Mouse (Mus musculus): ENCODE results near the gene Asb7. TPM values are rescaled to one million over a fixed set of nuclear protein-coding genes. Genes with fewer than 3 reads are reported as not detected.

Gene Asb7
- polyA plus RNA-seq, 1 experiment from 2014 or later: 14.6 TPM

GRCm38 (mm10) chr7:66702721-66703120, 13.3 kb upstream of the Asb7 start:
- Histone ChIP-seq H3K4me2 (no peak overlapping the region), H3K9me3 (replicated peaks) (no peaks in the 10 kb centered on the region), H3K4me1 (replicated peaks) (no peaks in the 10 kb centered on the region), H3K9ac (no peak overlapping the region), H3K27ac (ENCODE audit: poor library complexity, severe bottlenecking) (no peak overlapping the region), H3K36me3 (peaks cover 35% of the 10 kb centered on the region), H3K4me3 (no peak overlapping the region), H3K27me3 (replicated peaks) (no peaks in the 10 kb centered on the region)
- ATAC-seq (ENCODE audit: insufficient number of reproducible peaks, low FRiP score): no peak
- WGBS: 80% methylated on average over 7 of the region's 7 CpGs

- Histone ChIP-seq H3K27me3 (replicated peaks) (no peaks in the 10 kb centered on the region), H3K9me3 (replicated peaks) (no peaks in the 10 kb centered on the region), H3K9ac (no peak overlapping the region), H3K4me3 (no peak overlapping the region), H3K4me2 (no peak overlapping the region), H3K27ac (ENCODE audit: poor library complexity, severe bottlenecking) (no peak overlapping the region), H3K36me3 (peaks cover 8% of the 10 kb centered on the region), H3K4me1 (replicated peaks) (peaks cover 12% of the 10 kb centered on the region; the same call in 1 of the 2 replicates)
- WGBS: 46% methylated on average over 7 of the region's 7 CpGs
- no peak for ATAC-seq (ENCODE audit: insufficient number of reproducible peaks, low FRiP score)
Observed at GRCm38 (mm10) chr7:66694467-66694866, 5.1 kb upstream of the Asb7 start.

GRCm38 (mm10) chr7:66689620-66690360, 394 bp upstream of the Asb7 start, which contains the start of gene Lins1:
Gene Lins1, plus strand, starts transcription at chr7:66689889.
- peak; percentile 98 for ATAC-seq (ENCODE audit: insufficient number of reproducible peaks, low FRiP score)
- peak within 1 kb of the TSS; percentile 63 for H3K27ac ChIP-seq (ENCODE audit: poor library complexity, severe bottlenecking)
- no peaks in the 10 kb centered on the region for H3K9me3 ChIP-seq (replicated peaks)
- peak within 1 kb of the TSS; percentile 97 for H3K4me2 ChIP-seq
- H3K27me3 ChIP-seq (replicated peaks): no peaks in the 10 kb centered on the region
- under 1% methylated on average over 51 of the region's 52 CpGs for WGBS
- H3K9ac ChIP-seq: peak within 1 kb of the TSS; percentile 88
- peak within 1 kb of the TSS; percentile 78 for H3K4me3 ChIP-seq
- peaks cover 15% of the 10 kb centered on the region for H3K4me1 ChIP-seq (replicated peaks)
- H3K36me3 ChIP-seq: peaks cover 10% of the 10 kb centered on the region

GRCm38 (mm10) chr7:66688721-66689120, 675 bp downstream of the Asb7 start:
- H3K9ac ChIP-seq: peak overlapping the region; percentile 88
- H3K27ac ChIP-seq (ENCODE audit: poor library complexity, severe bottlenecking): peak overlapping the region; percentile 40; the same call in 1 of the 2 replicates
- H3K36me3 ChIP-seq: peaks cover 12% of the 10 kb centered on the region
- no peaks in the 10 kb centered on the region for H3K9me3 ChIP-seq (replicated peaks)
- peaks cover 10% of the 10 kb centered on the region for H3K4me1 ChIP-seq (replicated peaks)
- H3K4me2 ChIP-seq: peak overlapping the region; percentile 97
- H3K4me3 ChIP-seq: peak overlapping the region; percentile 78
- 2% methylated on average over 5 of the region's 5 CpGs for WGBS
- no peak for ATAC-seq (ENCODE audit: insufficient number of reproducible peaks, low FRiP score)
- no peaks in the 10 kb centered on the region for H3K27me3 ChIP-seq (replicated peaks)

- Histone ChIP-seq H3K36me3 (peaks cover 65% of the 10 kb centered on the region), H3K27ac (ENCODE audit: poor library complexity, severe bottlenecking) (no peak overlapping the region), H3K4me1 (replicated peaks) (no peaks in the 10 kb centered on the region), H3K9me3 (replicated peaks) (no peaks in the 10 kb centered on the region), H3K27me3 (replicated peaks) (no peaks in the 10 kb centered on the region), H3K4me3 (no peak overlapping the region), H3K4me2 (no peak overlapping the region), H3K9ac (no peak overlapping the region)
- WGBS: 87% methylated on average over 5 of the region's 5 CpGs
- ATAC-seq (ENCODE audit: insufficient number of reproducible peaks, low FRiP score): no peak
Observed at GRCm38 (mm10) chr7:66682119-66682863, 7.1 kb downstream of the Asb7 start.

- no peak for ATAC-seq (ENCODE audit: insufficient number of reproducible peaks, low FRiP score)
- WGBS: 86% methylated on average over 2 of the region's 2 CpGs
- peaks cover 7% of the 10 kb centered on the region for H3K4me1 ChIP-seq (replicated peaks)
Observed at GRCm38 (mm10) chr7:66675800-66676199, 13.6 kb downstream of the Asb7 start.

GRCm38 (mm10) chr7:66667064-66667463, 22.3 kb downstream of the Asb7 start:
- H3K4me3 ChIP-seq: no peak overlapping the region
- no peak for ATAC-seq (ENCODE audit: insufficient number of reproducible peaks, low FRiP score)

More at GRCm38 (mm10) chr7:66675800-66676199, 13.6 kb downstream of the Asb7 start:
- no peak overlapping the region for H3K27ac ChIP-seq (ENCODE audit: poor library complexity, severe bottlenecking)
- H3K36me3 ChIP-seq: peaks cover 85% of the 10 kb centered on the region
- H3K4me3 ChIP-seq: no peak overlapping the region
- H3K9ac ChIP-seq: no peak overlapping the region
- H3K27me3 ChIP-seq (replicated peaks): no peaks in the 10 kb centered on the region
- no peak overlapping the region for H3K4me2 ChIP-seq
- no peaks in the 10 kb centered on the region for H3K9me3 ChIP-seq (replicated peaks)

GRCm38 (mm10) chr7:66663548-66663947, 25.8 kb downstream of the Asb7 start:
- no peaks in the 10 kb centered on the region for H3K27me3 ChIP-seq (replicated peaks)
- WGBS: 82% methylated on average over 3 of the region's 3 CpGs
- no peak overlapping the region for H3K4me3 ChIP-seq
- no peaks in the 10 kb centered on the region for H3K9me3 ChIP-seq (replicated peaks)
- peaks cover 23% of the 10 kb centered on the region for H3K4me1 ChIP-seq (replicated peaks)
- no peak overlapping the region for H3K4me2 ChIP-seq
- peaks cover 27% of the 10 kb centered on the region for H3K36me3 ChIP-seq
- ATAC-seq (ENCODE audit: insufficient number of reproducible peaks, low FRiP score): no peak
- no peak overlapping the region for H3K27ac ChIP-seq (ENCODE audit: poor library complexity, severe bottlenecking)
- no peak overlapping the region for H3K9ac ChIP-seq

More at GRCm38 (mm10) chr7:66667064-66667463, 22.3 kb downstream of the Asb7 start:
- Histone ChIP-seq H3K36me3 (peaks cover 30% of the 10 kb centered on the region), H3K9me3 (replicated peaks) (0 out of 2 replicates have a peak, but pooled peaks cover 2% of the 10 kb centered on the region), H3K4me1 (replicated peaks) (peaks cover 10% of the 10 kb centered on the region; the same call in 1 of the 2 replicates), H3K27me3 (replicated peaks) (no peaks in the 10 kb centered on the region), H3K9ac (no peak overlapping the region), H3K4me2 (no peak overlapping the region), H3K27ac (ENCODE audit: poor library complexity, severe bottlenecking) (no peak overlapping the region)

- Histone ChIP-seq H3K9ac (no peak overlapping the region), H3K4me3 (peak overlapping the region; percentile 40), H3K4me1 (replicated peaks) (peaks cover 23% of the 10 kb centered on the region), H3K27ac (ENCODE audit: poor library complexity, severe bottlenecking) (no peak overlapping the region), H3K36me3 (peaks cover 39% of the 10 kb centered on the region), H3K9me3 (replicated peaks) (no peaks in the 10 kb centered on the region), H3K27me3 (replicated peaks) (no peaks in the 10 kb centered on the region), H3K4me2 (peak overlapping the region; percentile 59)
- no peak for ATAC-seq (ENCODE audit: insufficient number of reproducible peaks, low FRiP score)
- 16% methylated on average over 8 of the region's 8 CpGs for WGBS
Observed at GRCm38 (mm10) chr7:66661572-66661971, 27.8 kb downstream of the Asb7 start.

- Histone ChIP-seq H3K9me3 (replicated peaks) (no peaks in the 10 kb centered on the region), H3K36me3 (peaks cover 42% of the 10 kb centered on the region), H3K27me3 (replicated peaks) (no peaks in the 10 kb centered on the region), H3K4me2 (no peak overlapping the region), H3K4me1 (replicated peaks) (peaks cover 23% of the 10 kb centered on the region), H3K9ac (no peak overlapping the region), H3K27ac (ENCODE audit: poor library complexity, severe bottlenecking) (no peak overlapping the region), H3K4me3 (no peak overlapping the region)
- 74% methylated on average over 8 of the region's 8 CpGs for WGBS
- no peak for ATAC-seq (ENCODE audit: insufficient number of reproducible peaks, low FRiP score)
Observed at GRCm38 (mm10) chr7:66660972-66661371, 28.4 kb downstream of the Asb7 start.

GRCm38 (mm10) chr7:66660291-66660690, 29.1 kb downstream of the Asb7 start:
- Histone ChIP-seq H3K4me2 (no peak overlapping the region), H3K27me3 (replicated peaks) (no peaks in the 10 kb centered on the region), H3K9ac (no peak overlapping the region), H3K9me3 (replicated peaks) (no peaks in the 10 kb centered on the region), H3K4me1 (replicated peaks) (peaks cover 23% of the 10 kb centered on the region), H3K4me3 (no peak overlapping the region), H3K36me3 (peaks cover 47% of the 10 kb centered on the region), H3K27ac (ENCODE audit: poor library complexity, severe bottlenecking) (no peak overlapping the region)
- 37% methylated on average over 7 of the region's 7 CpGs for WGBS
- no peak for ATAC-seq (ENCODE audit: insufficient number of reproducible peaks, low FRiP score)

Measured in heart, embryonic 12.5 days (tissue).